Mouse (Mus musculus): ENCODE data around the gene Atg101.
"Not testable (repeated sequence)": the region's sequence is repeated elsewhere in the genome, so short reads cannot be mapped to it uniquely, and the experiment has no call there.

Atg101 gene

GRCm38 (mm10) chr15:101312006-101312405, 27.9 kb downstream of the Atg101 start:
- DNase-seq (ENCODE audit: low read depth, low spot score) = no peak

GRCm38 (mm10) chr15:101315378-101315777, 31.3 kb downstream of the Atg101 start:
- no peak for DNase-seq (ENCODE audit: low read depth, low spot score)

- peak; percentile 84 for DNase-seq (ENCODE audit: low read depth, low spot score)
Observed at GRCm38 (mm10) chr15:101315832-101316231, 31.8 kb downstream of the Atg101 start.

- no peak for DNase-seq (ENCODE audit: low read depth, low spot score)
Observed at GRCm38 (mm10) chr15:101316279-101316912, 32.3 kb downstream of the Atg101 start.

- no peak for DNase-seq (ENCODE audit: low read depth, low spot score)
Observed at GRCm38 (mm10) chr15:101316913-101317813, 33.1 kb downstream of the Atg101 start.

- DNase-seq (ENCODE audit: low read depth, low spot score) = no peak
Observed at GRCm38 (mm10) chr15:101317814-101318500, 33.9 kb downstream of the Atg101 start.

- DNase-seq (ENCODE audit: low read depth, low spot score) = no peak
Observed at GRCm38 (mm10) chr15:101318889-101319765, 35.1 kb downstream of the Atg101 start.

- no peak for DNase-seq (ENCODE audit: low read depth, low spot score)
Observed at GRCm38 (mm10) chr15:101320010-101320617, 36.0 kb downstream of the Atg101 start.

- DNase-seq (ENCODE audit: low read depth, low spot score) = no peak
Observed at GRCm38 (mm10) chr15:101320618-101321041, 36.6 kb downstream of the Atg101 start.

- DNase-seq (ENCODE audit: low read depth, low spot score) = no peak
Observed at GRCm38 (mm10) chr15:101321126-101321525, 37.1 kb downstream of the Atg101 start.

- no peak for DNase-seq (ENCODE audit: low read depth, low spot score)
Observed at GRCm38 (mm10) chr15:101322106-101322505, 38.0 kb downstream of the Atg101 start.

GRCm38 (mm10) chr15:101322640-101323039, 38.6 kb downstream of the Atg101 start:
- DNase-seq (ENCODE audit: low read depth, low spot score) = no peak

GRCm38 (mm10) chr15:101323511-101323910, 39.4 kb downstream of the Atg101 start:
- DNase-seq (ENCODE audit: low read depth, low spot score) = no peak

GRCm38 (mm10) chr15:101324409-101324808, 40.3 kb downstream of the Atg101 start:
- DNase-seq (ENCODE audit: low read depth, low spot score) = not testable (repeated sequence)

GRCm38 (mm10) chr15:101325991-101326534, 42.0 kb downstream of the Atg101 start:
- no peak for DNase-seq (ENCODE audit: low read depth, low spot score)

GRCm38 (mm10) chr15:101327282-101327681, 43.2 kb downstream of the Atg101 start:
- peak; percentile 59 for DNase-seq (ENCODE audit: low read depth, low spot score)

- DNase-seq (ENCODE audit: low read depth, low spot score) = no peak
Observed at GRCm38 (mm10) chr15:101328876-101329563, 44.9 kb downstream of the Atg101 start.

- DNase-seq (ENCODE audit: low read depth, low spot score) = no peak
Observed at GRCm38 (mm10) chr15:101329564-101329892, 45.5 kb downstream of the Atg101 start.

GRCm38 (mm10) chr15:101331090-101331489, 47.0 kb downstream of the Atg101 start:
- no peak for DNase-seq (ENCODE audit: low read depth, low spot score)

- DNase-seq (ENCODE audit: low read depth, low spot score) = no peak
Observed at GRCm38 (mm10) chr15:101332370-101332769, 48.3 kb downstream of the Atg101 start.

All from embryo, embryonic 11.5 days (tissue).